Mouse (Mus musculus) liver, embryonic 15.5 days (tissue): ENCODE measurements around the gene Cdh12. TPM values are rescaled to one million over a fixed set of nuclear protein-coding genes. Genes with fewer than 3 reads are reported as not detected.
"Not testable (repeated sequence)": the region's sequence is repeated elsewhere in the genome, so short reads cannot be mapped to it uniquely, and the experiment has no call there.

Experiments
- ATAC-seq: fragments of 200-750 bp; cut with Nextera tagmentation; 2 replicates; pipeline ENCODE4 v1.8.0; 2017; ENCODE audit warnings: moderate number of reproducible peaks, mild to moderate bottlenecking, moderate library complexity; ENCODE audit not compliant: insufficient read depth
- H3K27ac ChIP-seq: fragments of 300-500 bp; sonication (generic); replicated peaks from 2 replicates; pipeline ENCODE4 v1.5.1; 2015; ENCODE audit warnings: mild to moderate bottlenecking, inconsistent platforms
- H3K27me3 ChIP-seq: fragments of 300-500 bp; sonication (generic); 2 replicates; pipeline ENCODE4 v1.6.1; 2015; ENCODE audit warnings: mild to moderate bottlenecking, inconsistent platforms
- H3K36me3 ChIP-seq: fragments of 300-500 bp; sonication (generic); replicated peaks from 2 replicates; pipeline ENCODE4 v1.6.1; 2015; ENCODE audit warnings: moderate library complexity, mild to moderate bottlenecking, inconsistent platforms
- H3K4me1 ChIP-seq: fragments of 300-500 bp; sonication (generic); replicated peaks from 2 replicates; pipeline ENCODE4 v1.6.1; 2015; ENCODE audit warnings: inconsistent platforms
- H3K4me2 ChIP-seq: fragments of 300-500 bp; sonication (generic); 2 replicates; pipeline ENCODE4 v1.6.1; 2015; ENCODE audit warnings: moderate library complexity, mild to moderate bottlenecking, inconsistent platforms
- H3K4me3 ChIP-seq: fragments of 300-500 bp; sonication (generic); replicated peaks from 2 replicates; pipeline ENCODE4 v1.5.1; 2015; ENCODE audit warnings: mild to moderate bottlenecking, inconsistent platforms
- H3K9ac ChIP-seq: fragments of 300-500 bp; sonication (generic); 2 replicates; pipeline ENCODE4 v1.6.1; 2015; ENCODE audit warnings: moderate library complexity, mild to moderate bottlenecking, inconsistent platforms
- H3K9me3 ChIP-seq: fragments of 300-500 bp; sonication (generic); replicated peaks from 2 replicates; pipeline ENCODE4 v1.6.1; 2016; ENCODE audit warnings: inconsistent platforms
- WGBS: fragments of 180-500 bp; shearing (Covaris S2); methylation state at CpG from one replicate; pipeline ENCODE4 v1.1.7; 2015; ENCODE audit warnings: mixed read lengths; ENCODE audit not compliant: insufficient replicate concordance; 5-methylcytosine and 5-hydroxymethylcytosine counted together
- polyA plus RNA-seq: library from polyadenylated mRNA; unstranded; fragments of >200 nt; fragmentation: Nextera tagmentation; extraction: Ambion mirVana; gene quantifications from 2 replicates; pipeline ENCODE4 v1.2.1, GENCODE M21; 2015

The Cdh12 gene
- polyA plus RNA-seq, 1 experiment from 2014 or later, result not detected

DNA sequence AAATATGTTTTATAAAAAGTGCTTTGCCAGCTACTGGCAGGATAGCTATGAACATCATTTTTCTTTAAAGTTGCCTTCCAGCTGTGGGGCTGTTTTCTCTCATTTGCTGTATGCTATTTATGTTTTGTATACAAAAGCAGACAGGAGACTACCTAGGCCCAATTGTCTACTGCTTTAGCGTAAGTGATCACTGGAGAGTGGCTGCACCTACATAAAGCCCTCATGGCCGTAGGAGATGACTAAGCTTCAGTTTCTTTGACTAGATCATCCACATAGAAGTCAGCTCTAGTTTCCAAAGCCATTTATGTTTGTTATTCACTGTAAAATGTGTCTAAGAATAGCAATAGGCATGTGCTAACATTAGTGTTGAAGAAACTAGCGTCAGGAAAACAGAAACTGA is 926.8 kb downstream of the Cdh12 start:
- H3K4me1 ChIP-seq, result no peaks in the 10 kb centered on the region
- no peak overlapping the region for H3K9ac ChIP-seq
- H3K27ac ChIP-seq, result no peak overlapping the region
- ATAC-seq, result no peak
- H3K4me2 ChIP-seq, result no peak overlapping the region
- H3K27me3 ChIP-seq, result no peaks in the 10 kb centered on the region
- H3K4me3 ChIP-seq, result no peak overlapping the region
- H3K36me3 ChIP-seq, result no peaks in the 10 kb centered on the region
- 62% methylated on average over 3 of the region's 3 CpGs for WGBS
- 0 out of 2 replicates have a peak, but pooled peaks cover 2% of the 10 kb centered on the region for H3K9me3 ChIP-seq

DNA sequence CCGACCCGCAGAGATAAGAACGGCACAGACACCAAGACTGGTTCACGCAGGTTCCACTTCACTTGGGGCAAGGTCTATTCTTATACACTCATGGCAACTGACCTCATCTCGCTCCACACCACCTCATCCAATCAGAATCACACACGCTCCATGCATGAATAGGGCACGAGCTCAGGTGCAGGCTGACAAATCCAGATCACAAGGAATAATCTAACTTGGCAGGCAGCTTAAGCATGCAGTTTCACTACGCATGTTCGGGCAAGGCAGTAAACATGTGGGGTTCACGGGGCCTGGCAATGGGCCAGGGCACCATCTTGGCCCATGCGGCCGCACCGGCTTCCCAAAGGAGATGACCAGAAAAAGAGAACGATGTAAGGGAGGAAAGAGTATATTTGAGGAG is 942.4 kb downstream of the Cdh12 start:
- not testable (repeated sequence) for ATAC-seq, H3K4me2 ChIP-seq, H3K9ac ChIP-seq, H3K4me1 ChIP-seq, H3K36me3 ChIP-seq, H3K27ac ChIP-seq, H3K27me3 ChIP-seq, H3K9me3 ChIP-seq, H3K4me3 ChIP-seq
- WGBS, result 73% methylated on average over 14 of the region's 14 CpGs

DNA sequence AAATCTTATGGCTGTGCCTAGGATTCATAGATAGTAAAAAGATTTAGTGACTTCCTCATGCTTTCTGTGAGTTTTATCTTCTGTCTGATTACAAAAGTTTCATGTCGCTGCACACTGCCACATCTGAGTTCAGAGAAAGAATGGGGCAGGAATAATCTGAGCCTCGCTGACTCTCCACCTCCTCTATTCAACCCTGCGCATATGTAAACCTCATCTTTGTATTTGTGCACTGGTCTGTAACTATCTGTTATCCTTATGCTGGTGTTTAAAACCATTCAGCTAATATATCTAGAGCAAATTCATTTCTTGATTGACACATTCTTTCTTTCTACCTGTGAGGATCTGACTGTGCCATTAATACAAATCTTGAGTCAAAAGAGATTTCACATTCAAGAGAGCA is 944.0 kb downstream of the Cdh12 start:
- Histone ChIP-seq H3K4me3 (no peak overlapping the region), H3K27ac (no peak overlapping the region), H3K9me3 (no peaks in the 10 kb centered on the region; the same call in 1 of the 2 replicates), H3K9ac (no peak overlapping the region), H3K4me2 (no peak overlapping the region), H3K27me3 (no peaks in the 10 kb centered on the region), H3K4me1 (no peaks in the 10 kb centered on the region), H3K36me3 (no peaks in the 10 kb centered on the region)
- 72% methylated on average over 3 of the region's 3 CpGs for WGBS
- ATAC-seq, result no peak

DNA sequence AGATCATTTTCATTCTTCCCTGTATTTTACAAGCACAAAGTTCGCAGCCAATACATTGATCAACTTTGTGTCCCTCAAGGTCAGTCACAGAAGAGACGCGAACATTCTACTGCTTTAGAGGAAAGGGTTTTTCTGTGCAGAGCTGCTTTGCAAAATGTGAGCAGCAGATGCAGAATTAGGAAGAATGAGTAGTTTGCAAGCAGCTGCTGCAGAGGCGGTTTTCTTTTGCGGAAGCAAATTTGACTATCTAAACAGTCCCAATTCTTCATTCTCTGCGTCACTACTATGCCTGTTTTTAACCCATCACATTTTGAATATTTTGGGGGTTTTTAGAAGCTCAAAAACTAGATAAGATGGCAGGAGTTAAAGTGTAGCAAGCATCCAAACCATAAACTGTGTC is 956.1 kb downstream of the Cdh12 start:
- no peaks in the 10 kb centered on the region for H3K27me3 ChIP-seq
- no peak for ATAC-seq
- H3K4me1 ChIP-seq, result no peaks in the 10 kb centered on the region
- 56% methylated on average over 6 of the region's 6 CpGs for WGBS
- no peak overlapping the region for H3K27ac ChIP-seq
- H3K4me2 ChIP-seq, result no peak overlapping the region
- no peaks in the 10 kb centered on the region for H3K9me3 ChIP-seq
- H3K9ac ChIP-seq, result no peak overlapping the region
- no peak overlapping the region for H3K4me3 ChIP-seq
- no peaks in the 10 kb centered on the region for H3K36me3 ChIP-seq

DNA sequence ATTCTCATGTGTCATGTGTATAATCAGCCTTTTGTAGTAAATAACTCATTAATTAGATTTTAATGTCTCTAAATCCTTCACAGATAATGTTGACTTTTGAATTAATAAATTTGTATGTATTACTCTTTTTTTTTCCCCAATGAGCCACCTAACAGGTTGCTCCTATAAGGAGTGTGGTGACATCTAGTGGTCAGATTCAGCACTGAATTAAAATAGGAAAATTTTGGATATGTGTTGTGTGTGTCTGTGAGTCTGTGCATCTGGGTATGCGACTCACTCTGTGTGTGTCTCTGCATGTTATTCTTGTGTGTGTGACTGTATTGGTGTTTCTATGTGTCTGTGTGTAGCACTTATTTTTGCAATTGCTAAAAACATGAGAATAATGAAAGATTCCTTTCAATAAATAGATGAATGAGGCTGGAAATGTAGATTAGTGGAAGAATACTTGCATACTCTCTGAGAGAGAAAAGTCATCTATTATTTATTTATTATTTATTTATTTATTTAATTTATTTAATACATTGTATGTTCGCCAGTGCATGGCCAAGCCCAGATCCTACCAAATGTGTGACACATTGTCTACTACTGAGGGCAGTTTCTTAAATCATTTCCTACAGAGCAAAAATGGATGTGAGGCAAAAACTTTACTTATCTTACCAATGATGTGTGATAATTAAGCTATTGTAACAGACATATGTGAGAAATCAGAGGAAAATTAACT is 958.4 kb downstream of the Cdh12 start:
- Histone ChIP-seq H3K4me3 (no peak overlapping the region), H3K4me1 (no peaks in the 10 kb centered on the region), H3K9ac (no peak overlapping the region), H3K4me2 (no peak overlapping the region), H3K27me3 (no peaks in the 10 kb centered on the region), H3K36me3 (no peaks in the 10 kb centered on the region), H3K27ac (no peak overlapping the region), H3K9me3 (no peaks in the 10 kb centered on the region)
- no peak for ATAC-seq
- WGBS, result 41% methylated on average over 2 of the region's 2 CpGs

DNA sequence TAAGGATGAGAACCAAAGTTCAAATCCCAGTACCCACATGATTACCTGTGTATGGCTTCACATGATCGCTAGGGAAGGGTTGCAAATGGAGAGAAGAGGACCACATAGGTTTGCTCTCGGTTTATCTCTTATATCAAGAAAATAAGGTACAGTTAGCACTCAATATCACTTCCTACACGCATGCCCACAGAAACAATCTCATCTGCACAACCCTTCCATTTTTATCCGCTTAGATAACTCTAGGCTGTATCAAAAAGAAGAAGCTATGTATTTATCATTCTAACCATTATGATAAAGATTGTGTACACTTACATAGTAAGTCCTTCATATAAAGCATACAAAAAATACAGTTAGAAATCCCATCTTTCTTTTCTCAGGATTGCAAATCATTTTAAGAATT is 988.3 kb downstream of the Cdh12 start:
- H3K4me2 ChIP-seq, result no peak overlapping the region
- no peaks in the 10 kb centered on the region for H3K9me3 ChIP-seq
- H3K27ac ChIP-seq, result no peak overlapping the region
- 49% methylated on average over 4 of the region's 4 CpGs for WGBS
- no peak overlapping the region for H3K9ac ChIP-seq
- no peaks in the 10 kb centered on the region for H3K4me1 ChIP-seq
- no peaks in the 10 kb centered on the region for H3K27me3 ChIP-seq
- no peaks in the 10 kb centered on the region for H3K36me3 ChIP-seq
- no peak for ATAC-seq
- no peak overlapping the region for H3K4me3 ChIP-seq

DNA sequence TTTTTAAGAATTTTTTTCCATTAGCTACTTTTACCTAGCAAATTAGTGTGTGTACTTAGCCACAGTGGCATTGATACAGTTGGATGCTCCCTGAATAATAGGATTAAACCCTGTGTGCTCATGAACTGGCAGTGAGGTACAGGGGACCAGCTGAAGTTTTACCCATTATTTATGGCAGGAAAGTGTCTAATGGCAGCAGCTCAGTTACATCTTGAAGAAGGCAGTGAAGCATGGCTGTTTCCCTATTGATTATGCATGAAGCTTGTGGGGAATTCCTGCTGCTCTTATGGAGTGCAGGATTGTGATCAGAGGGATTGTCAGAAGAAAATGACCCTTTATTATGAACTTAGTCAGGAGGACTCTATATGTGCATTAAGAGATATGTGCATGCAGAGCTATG is 988.9 kb downstream of the Cdh12 start:
- no peak for ATAC-seq

DNA sequence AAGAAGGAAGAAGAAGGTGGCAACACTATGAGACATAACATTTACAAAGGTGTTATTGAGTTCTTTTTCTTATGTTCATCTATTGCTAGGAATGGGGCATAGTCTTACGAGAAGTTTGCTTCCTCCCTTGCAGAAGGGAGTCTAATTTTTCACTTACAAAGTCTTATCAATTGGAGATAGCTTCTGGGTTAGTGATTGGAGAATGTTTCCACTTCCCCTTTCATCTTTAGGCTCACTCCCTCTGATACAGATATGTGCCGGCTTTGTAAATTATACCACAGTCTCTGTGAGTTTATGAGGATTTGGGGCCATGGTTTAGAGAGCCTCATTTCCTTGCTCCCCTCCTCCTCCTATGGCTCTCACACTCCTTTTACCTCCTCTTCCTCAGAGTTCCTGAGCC is 1009.0 kb downstream of the Cdh12 start:
- Histone ChIP-seq H3K9ac (no peak overlapping the region), H3K4me3 (no peak overlapping the region), H3K4me2 (no peak overlapping the region), H3K27me3 (no peaks in the 10 kb centered on the region), H3K9me3 (no peaks in the 10 kb centered on the region), H3K4me1 (no peaks in the 10 kb centered on the region), H3K36me3 (no peaks in the 10 kb centered on the region), H3K27ac (no peak overlapping the region)
- ATAC-seq, result no peak
- 40% methylated on average over 2 of the region's 2 CpGs for WGBS

More for the DNA sequence above, 988.9 kb downstream of the Cdh12 start:
- H3K9me3 ChIP-seq, result no peaks in the 10 kb centered on the region
- H3K27me3 ChIP-seq, result no peaks in the 10 kb centered on the region
- H3K36me3 ChIP-seq, result no peaks in the 10 kb centered on the region
- no peak overlapping the region for H3K4me3 ChIP-seq
- H3K4me2 ChIP-seq, result no peak overlapping the region
- no peak overlapping the region for H3K9ac ChIP-seq
- no peak overlapping the region for H3K27ac ChIP-seq
- H3K4me1 ChIP-seq, result no peaks in the 10 kb centered on the region

DNA sequence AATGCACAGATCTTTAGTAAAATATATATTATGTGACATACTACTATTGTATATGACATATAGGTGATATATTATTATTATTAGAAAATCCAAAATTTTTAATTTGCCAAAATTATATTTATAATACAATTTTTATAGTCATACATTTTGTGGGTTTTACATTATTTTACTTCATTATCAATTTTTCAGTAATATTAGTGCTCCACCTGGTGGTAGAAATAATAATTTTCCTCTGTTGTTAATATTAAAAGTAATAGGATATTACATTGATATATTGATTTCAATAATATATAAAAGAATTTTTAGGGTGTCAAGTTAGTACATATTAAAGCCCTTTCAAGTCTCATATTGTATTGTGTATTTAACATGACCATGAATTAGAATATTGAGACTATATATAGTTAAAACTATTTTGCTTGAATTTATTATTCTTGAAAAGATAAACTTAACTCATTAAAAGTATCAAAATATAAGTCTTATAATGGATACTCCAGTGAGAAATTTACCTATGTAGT is 1070.3 kb downstream of the Cdh12 start:
- ATAC-seq, result no peak
- H3K27ac ChIP-seq, result no peak overlapping the region
- no peak overlapping the region for H3K9ac ChIP-seq
- no peak overlapping the region for H3K4me3 ChIP-seq
- H3K9me3 ChIP-seq, result no peaks in the 10 kb centered on the region
- no peaks in the 10 kb centered on the region for H3K27me3 ChIP-seq
- no peaks in the 10 kb centered on the region for H3K4me1 ChIP-seq
- H3K4me2 ChIP-seq, result no peak overlapping the region
- H3K36me3 ChIP-seq, result no peaks in the 10 kb centered on the region

DNA sequence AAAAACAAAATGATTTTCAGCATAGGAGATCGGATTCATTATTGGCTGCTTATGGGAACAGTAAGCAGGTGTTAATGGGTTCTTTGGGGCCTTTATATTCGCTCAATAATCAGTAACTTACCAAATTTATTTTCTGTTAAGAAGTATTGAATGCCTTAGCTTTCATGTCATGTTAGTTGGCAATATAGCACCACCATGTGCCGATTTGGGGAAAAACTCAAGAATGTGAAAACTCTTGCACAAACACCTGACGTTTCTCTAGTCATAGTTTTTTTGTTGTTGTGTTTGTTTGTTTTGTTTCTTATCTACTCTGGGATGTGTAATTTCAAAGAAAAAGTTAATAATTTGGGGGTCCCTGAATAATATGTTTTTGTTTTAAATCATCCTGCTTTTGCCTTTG is 1081.7 kb downstream of the Cdh12 start:
- no peaks in the 10 kb centered on the region for H3K9me3 ChIP-seq
- no peak for ATAC-seq
- H3K4me2 ChIP-seq, result no peak overlapping the region
- no peaks in the 10 kb centered on the region for H3K4me1 ChIP-seq
- H3K36me3 ChIP-seq, result no peaks in the 10 kb centered on the region
- 48% methylated on average over 4 of the region's 4 CpGs for WGBS
- no peak overlapping the region for H3K27ac ChIP-seq
- no peaks in the 10 kb centered on the region for H3K27me3 ChIP-seq
- H3K9ac ChIP-seq, result no peak overlapping the region
- no peak overlapping the region for H3K4me3 ChIP-seq

DNA sequence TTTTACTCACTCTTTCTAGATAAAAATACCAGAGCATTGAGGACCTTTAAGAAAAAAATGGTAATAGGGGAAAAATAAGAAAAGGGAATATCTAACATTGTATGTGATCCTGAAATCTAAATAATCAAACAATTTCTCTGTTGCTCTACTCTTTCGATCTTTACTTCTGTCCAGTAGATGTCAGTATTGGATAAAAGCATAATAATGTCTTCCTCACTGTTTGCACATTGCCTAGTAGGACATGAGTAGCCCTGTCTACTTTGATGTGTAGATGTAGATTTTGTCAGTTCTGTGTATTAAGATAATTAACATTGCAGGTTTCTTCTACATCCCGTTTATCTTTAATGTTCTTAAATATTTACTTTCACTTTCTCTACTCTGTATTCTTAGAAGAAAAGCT is 1087.8 kb downstream of the Cdh12 start:
- 49% methylated on average over 2 of the region's 2 CpGs for WGBS

DNA sequence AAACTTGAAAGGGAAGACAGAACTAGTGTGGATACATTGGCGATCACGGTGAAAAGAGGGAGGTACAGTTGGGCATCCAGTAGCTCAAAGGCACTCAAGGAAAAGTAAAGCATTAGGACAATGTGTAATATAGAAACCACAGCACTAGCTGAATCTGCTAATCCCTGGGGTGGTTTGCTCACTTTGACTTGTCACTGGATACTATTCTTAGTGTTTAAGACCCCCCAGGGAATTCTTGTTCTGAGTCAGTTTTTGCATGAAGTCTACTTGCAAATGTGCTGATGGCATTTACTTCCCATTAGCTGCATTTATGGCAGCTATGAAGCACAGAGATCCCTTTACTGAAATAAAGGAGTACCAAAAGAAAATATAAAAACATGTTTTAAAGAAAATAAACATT is 1095.7 kb downstream of the Cdh12 start:
- Histone ChIP-seq H3K9ac (no peak overlapping the region), H3K9me3 (no peaks in the 10 kb centered on the region), H3K27ac (no peak overlapping the region), H3K4me1 (no peaks in the 10 kb centered on the region), H3K27me3 (no peaks in the 10 kb centered on the region), H3K4me3 (no peak overlapping the region), H3K36me3 (no peaks in the 10 kb centered on the region), H3K4me2 (no peak overlapping the region)
- ATAC-seq, result no peak
- WGBS, result 75% methylated on average over 2 of the region's 2 CpGs

More for the DNA sequence above, 1087.8 kb downstream of the Cdh12 start:
- Histone ChIP-seq H3K27ac (no peak overlapping the region), H3K36me3 (no peaks in the 10 kb centered on the region), H3K9me3 (no peaks in the 10 kb centered on the region), H3K4me1 (no peaks in the 10 kb centered on the region), H3K4me3 (no peak overlapping the region), H3K4me2 (no peak overlapping the region), H3K9ac (no peak overlapping the region), H3K27me3 (no peaks in the 10 kb centered on the region)
- no peak for ATAC-seq
